Mouse (Mus musculus): Measurements from ENCODE around the gene Mfsd4a.

The Mfsd4a gene

DNA sequence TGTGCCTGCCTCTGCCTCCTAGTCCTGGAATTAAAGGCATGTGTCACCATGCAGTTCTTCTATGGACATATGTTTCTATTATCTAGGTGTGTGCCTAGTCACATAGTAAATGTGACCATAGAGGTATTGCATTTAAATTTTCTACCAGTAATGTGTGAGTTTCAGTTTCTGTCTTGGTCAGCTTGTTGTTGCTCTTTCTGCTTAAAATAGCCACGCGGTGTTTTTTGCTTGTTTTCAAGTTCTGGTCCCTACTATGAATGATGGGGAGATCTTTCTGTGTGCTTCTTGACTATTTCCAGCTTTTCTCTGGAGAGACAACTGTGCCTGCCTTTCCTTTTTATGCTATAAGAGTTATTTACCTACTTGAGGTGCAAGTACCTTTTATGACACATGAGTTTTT lies 56.1 kb downstream of the Mfsd4a start:
- DNase-seq: no peak

GRCm38 (mm10) chr1:132010632-132011501 lies 57.0 kb downstream of the Mfsd4a start:
- no peak for DNase-seq

- no peak for DNase-seq
Measured at GRCm38 (mm10) chr1:132008881-132009644, 58.8 kb downstream of the Mfsd4a start.

GRCm38 (mm10) chr1:132007828-132008827 lies 59.7 kb downstream of the Mfsd4a start:
- DNase-seq: peak; percentile 92

GRCm38 (mm10) chr1:132007282-132007815 lies 60.5 kb downstream of the Mfsd4a start, which contains the start of gene Elk4:
Gene Elk4, plus strand, starts transcription at chr1:132007607.
- DNase-seq: peak; percentile 96

GRCm38 (mm10) chr1:132006721-132007120 lies 61.1 kb downstream of the Mfsd4a start:
- DNase-seq: no peak

GRCm38 (mm10) chr1:132006046-132006445 lies 61.8 kb downstream of the Mfsd4a start:
- DNase-seq: no peak

- DNase-seq: no peak
Measured at GRCm38 (mm10) chr1:132005466-132005865, 62.4 kb downstream of the Mfsd4a start.

GRCm38 (mm10) chr1:132004574-132005180 lies 63.2 kb downstream of the Mfsd4a start:
- DNase-seq: no peak

- DNase-seq: no peak
Measured at GRCm38 (mm10) chr1:132003817-132004216, 64.0 kb downstream of the Mfsd4a start.

GRCm38 (mm10) chr1:132003111-132003510 lies 64.8 kb downstream of the Mfsd4a start:
- no peak for DNase-seq

- DNase-seq: no peak
Measured at GRCm38 (mm10) chr1:132001880-132002330, 66.0 kb downstream of the Mfsd4a start.

DNA sequence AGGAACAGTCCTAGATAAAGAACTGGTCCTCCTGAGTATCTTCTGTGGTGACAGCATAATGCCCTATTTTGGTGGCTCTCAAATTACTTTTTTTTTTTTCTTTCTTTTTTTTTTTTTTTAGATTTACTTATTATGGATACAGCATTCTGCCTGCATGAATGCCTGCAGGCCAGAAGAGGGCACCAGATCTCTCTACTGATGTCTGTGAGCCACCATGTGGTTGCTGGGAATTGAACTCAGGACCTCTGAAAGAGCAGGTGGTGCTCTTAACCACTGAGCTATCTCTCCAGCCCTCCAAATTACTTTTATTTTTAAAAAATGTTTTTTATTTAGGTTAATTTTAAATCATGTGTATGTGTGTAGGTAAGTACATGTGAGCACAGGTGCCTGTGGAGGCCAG lies 67.4 kb downstream of the Mfsd4a start:
- DNase-seq: no peak

- peak; percentile 61 for DNase-seq
Measured at GRCm38 (mm10) chr1:131995062-131995461, 72.8 kb downstream of the Mfsd4a start.

DNA sequence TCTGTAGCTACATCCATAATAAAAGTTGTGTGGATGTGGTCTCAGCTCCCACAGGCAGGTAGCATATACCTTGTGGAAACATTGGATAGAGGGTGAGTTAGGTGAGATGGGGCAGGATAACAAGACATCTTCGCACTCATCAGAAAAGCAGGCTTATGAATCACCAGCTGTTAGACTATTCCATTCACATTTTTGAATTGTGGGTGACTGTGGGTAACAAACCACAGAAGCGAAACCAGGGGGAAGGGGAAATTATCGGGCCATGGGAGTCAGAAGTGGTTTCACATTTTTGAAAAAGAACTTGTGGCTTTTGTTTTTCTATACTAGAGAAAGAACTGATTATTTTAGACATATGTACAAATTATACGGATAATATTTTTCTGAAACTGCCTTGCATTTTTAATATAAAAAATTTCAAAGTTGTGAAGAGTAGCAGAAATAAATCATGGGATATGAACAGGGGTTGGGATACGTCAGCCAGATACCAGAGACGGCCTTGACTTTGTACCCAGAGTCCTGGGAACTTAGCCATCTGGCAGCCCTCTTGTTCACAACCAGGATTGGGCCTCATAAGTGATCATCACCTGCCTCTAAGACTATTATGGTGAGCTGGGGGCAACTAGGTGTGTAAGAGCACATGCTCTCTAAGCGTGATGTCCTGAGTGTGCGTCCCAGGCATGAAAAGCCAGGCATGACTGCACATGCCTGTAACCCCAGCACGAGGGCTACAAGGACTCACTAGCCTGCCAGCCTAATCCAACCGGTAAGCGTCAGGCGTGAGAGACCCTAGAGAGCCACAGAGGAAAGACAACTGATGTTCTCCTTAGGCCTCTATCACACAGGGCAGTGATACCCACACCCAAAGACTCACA lies 74.5 kb downstream of the Mfsd4a start:
- DNase-seq: no peak

DNA sequence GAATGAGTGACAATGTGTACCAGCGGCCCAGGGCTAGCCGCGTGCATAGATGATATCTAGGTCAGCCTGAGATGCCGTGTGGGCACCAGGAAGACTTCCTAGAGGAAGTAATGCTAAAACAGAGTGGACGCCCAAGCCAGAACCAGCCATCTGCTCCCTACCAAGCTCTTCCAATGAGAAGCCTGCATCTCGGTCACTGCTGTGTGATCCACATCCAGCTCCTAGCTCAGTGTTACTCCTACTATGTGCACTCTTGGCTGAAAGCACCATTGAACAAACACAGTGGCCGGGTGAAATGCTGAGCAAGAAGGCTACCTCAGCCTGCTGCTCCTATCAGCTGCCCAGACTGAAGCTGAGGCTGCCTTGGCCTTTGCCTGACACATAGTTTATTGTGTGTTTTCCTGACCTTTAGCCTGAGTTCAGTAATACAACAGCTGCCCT lies 75.3 kb downstream of the Mfsd4a start:
- DNase-seq: no peak

DNA sequence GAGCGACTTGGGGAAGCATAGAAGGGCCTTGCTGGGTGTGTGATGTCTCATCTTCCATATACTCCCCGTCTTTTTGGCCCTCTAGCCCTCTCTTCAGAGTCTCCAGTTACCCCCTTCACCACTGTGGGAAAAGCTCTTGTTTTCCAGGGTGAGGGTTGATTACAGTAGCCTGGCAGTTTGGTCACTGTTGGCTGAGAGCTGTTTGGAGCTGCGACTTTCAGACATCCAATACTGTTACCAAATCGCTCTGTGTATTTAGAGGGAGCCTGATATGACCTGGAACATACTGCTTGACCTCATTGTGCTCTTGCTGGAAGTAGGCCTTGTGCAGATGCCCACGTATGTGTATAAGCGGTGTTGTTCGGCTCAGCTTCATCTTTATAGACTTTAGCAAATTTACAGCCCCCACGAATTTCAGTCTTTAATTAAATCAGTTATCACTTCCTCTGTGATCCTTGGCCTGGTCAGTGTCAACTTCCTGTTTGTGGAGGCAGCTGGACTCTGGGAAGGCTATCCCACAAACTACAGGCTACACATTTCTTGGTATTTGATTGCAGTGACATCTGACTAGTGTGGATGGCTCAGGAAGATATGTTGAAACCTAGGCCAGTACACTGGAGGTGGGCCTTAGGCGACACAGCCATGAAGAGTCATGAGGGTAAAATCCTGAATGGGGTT lies 77.6 kb downstream of the Mfsd4a start:
- DNase-seq: no peak

- DNase-seq: no peak
Measured at GRCm38 (mm10) chr1:131989476-131989875, 78.4 kb downstream of the Mfsd4a start.

DNA sequence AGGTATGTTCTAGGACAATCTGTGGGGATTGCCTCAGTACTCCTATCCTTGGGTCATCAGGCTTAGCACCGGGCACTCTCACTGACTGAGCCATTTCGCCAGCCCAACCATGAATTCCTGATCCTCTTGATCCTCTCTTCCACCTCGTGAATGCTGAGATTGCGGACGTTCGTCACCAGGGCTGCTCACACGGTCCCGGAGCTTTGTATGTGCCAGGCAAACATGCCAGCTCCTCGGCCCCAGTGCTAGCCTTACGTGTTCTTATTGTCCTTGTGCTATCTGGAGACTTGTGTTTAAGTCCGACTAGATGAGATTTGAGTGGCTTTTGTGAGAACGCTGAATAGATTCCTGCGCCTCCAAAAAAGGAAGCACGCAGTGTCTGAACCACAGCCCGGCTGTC lies 80.4 kb downstream of the Mfsd4a start:
- no peak for DNase-seq

DNA sequence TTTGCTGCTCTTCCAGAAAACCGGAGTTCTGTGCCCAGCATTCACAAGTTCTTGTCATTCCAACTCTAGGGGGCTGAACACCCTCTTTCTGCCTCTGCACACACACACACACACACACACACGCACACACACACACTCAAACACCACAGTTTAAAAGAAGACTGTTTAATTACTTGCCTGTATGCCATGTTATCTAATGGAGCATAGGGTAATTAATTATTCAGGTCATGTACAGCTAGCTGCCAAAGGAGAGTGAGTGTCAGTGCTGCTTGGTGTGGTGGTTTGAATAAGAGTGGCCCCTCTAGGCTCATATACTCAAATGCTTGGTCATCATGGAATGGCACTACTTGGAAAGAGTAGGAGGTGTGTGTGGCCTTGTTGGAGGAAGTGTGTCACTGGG lies 84.1 kb downstream of the Mfsd4a start:
- no peak for DNase-seq

Measured in embryo, embryonic 11 days (tissue).